In genomic region chrX:11996489-11996888, GRCm38 (mm10) we compare ENCODE assay signal across 24 mouse cellular contexts.
A peak's percentile ranks its signal among the peaks of the same experiment; 100 is the strongest.
DNase-seq lines count a peak whose midpoint lies in the region; ATAC-seq and TF ChIP-seq lines count a peak whose summit lies in the region.
"Had no signal": no experiment of that assay in that cellular context is flagged by ENCODE, and none has a peak within 500 bp of the region (broad histone marks: within the 10 kb centered on the region; RNA-seq: fewer than 3 reads in every experiment).

No protein-coding gene starts in this region.

- H3K79me2 ChIP-seq in heart, adult 2 months (replicated peaks; ENCODE audit: control insufficient read depth, insufficient read depth, low read length) = no peaks in the 10 kb centered on the region

- H3K9me3 ChIP-seq in heart, embryonic 10.5 days = no peaks in the 10 kb centered on the region
- no peaks in the 10 kb centered on the region for H3K9me3 ChIP-seq in liver, embryonic 12.5 days (replicated peaks)
- H3K9me3 ChIP-seq in liver, embryonic 11.5 days (ENCODE audit: control insufficient read depth, low read length) = no peaks in the 10 kb centered on the region
- H3K9me3 ChIP-seq in liver, embryonic 14.5 days (ENCODE audit: control insufficient read depth, low read length) = no peaks in the 10 kb centered on the region
- H3K9me3 ChIP-seq: forebrain, embryonic 10.5 days; forebrain, embryonic 13.5 days; heart, embryonic 12.5 days; heart, embryonic 15.5 days; hindbrain, embryonic 10.5 days; hindbrain, embryonic 13.5 days had no signal

- no peaks in the 10 kb centered on the region for H3K36me3 ChIP-seq in heart, adult 2 months (ENCODE audit: control insufficient read depth, insufficient read depth, low read length)
- H3K36me3 ChIP-seq in heart, embryonic 10.5 days = no peaks in the 10 kb centered on the region
- H3K36me3 ChIP-seq in liver, embryonic 12.5 days = no peaks in the 10 kb centered on the region
- no peaks in the 10 kb centered on the region for H3K36me3 ChIP-seq in liver, embryonic 11.5 days (ENCODE audit: control insufficient read depth, insufficient read depth, low read length)
- no peaks in the 10 kb centered on the region for H3K36me3 ChIP-seq in liver, embryonic 14.5 days (replicated peaks; ENCODE audit: control insufficient read depth, insufficient read depth, low read depth)
- H3K36me3 ChIP-seq: forebrain, embryonic 10.5 days; heart, embryonic 12.5 days; heart, embryonic 15.5 days; hindbrain, embryonic 10.5 days; hindbrain, embryonic 13.5 days had no signal

- no peaks in the 10 kb centered on the region for H3K27me3 ChIP-seq in heart, adult 2 months (ENCODE audit: control insufficient read depth, insufficient read depth, low read length)
- H3K27me3 ChIP-seq in heart, embryonic 10.5 days (ENCODE audit: insufficient read depth, poor library complexity, severe bottlenecking) = peaks cover 69% of the 10 kb centered on the region
- peaks cover 36% of the 10 kb centered on the region for H3K27me3 ChIP-seq in liver, embryonic 12.5 days (replicated peaks)
- H3K27me3 ChIP-seq in liver, embryonic 11.5 days (replicated peaks; ENCODE audit: control insufficient read depth, insufficient read depth, low read length) = peaks cover 34% of the 10 kb centered on the region
- peaks cover 3% of the 10 kb centered on the region; the same call in 1 of the 2 replicates for H3K27me3 ChIP-seq in liver, embryonic 14.5 days (ENCODE audit: control insufficient read depth, insufficient read depth, low read length)

- H3K4me2 ChIP-seq in liver, embryonic 12.5 days = no peak overlapping the region
- no peak overlapping the region for H3K4me2 ChIP-seq in liver, embryonic 11.5 days
- no peak overlapping the region for H3K4me2 ChIP-seq in liver, embryonic 14.5 days (ENCODE audit: low read depth)
- H3K4me2 ChIP-seq: forebrain, embryonic 13.5 days; heart, embryonic 12.5 days; heart, embryonic 15.5 days; hindbrain, embryonic 13.5 days had no signal

- no peak for DNase-seq in heart, adult 2 months
- no peak for DNase-seq in heart, embryonic 10.5 days (ENCODE audit: low spot score)
- no peak for DNase-seq in liver, embryonic 11.5 days (ENCODE audit: low spot score)
- no peak for DNase-seq in liver, embryonic 14.5 days (ENCODE audit: low read depth in 3 of 3, low spot score in 3 of 3)
- DNase-seq in left cerebral cortex, adult 18-20 months (ENCODE audit: low spot score in 2 of 2) = no peak
- DNase-seq in lung, postnatal 36 days = no peak
- DNase-seq: adrenal gland, postnatal 25 days; cerebellum, adult 18-20 months; cerebellum, adult 9-10 months; gastrocnemius, postnatal 10 days; gastrocnemius, postnatal 36 days; heart, postnatal 10 days; heart, postnatal 36 days had no signal

- TF ChIP-seq POLR2A in heart, adult 2 months (IDR thresholded peaks at IDR 0.05; ENCODE audit: insufficient read depth, low read depth, low read length) = no peak

- no peaks in the 10 kb centered on the region for H3K4me1 ChIP-seq in heart, adult 2 months (ENCODE audit: control insufficient read depth, insufficient read depth, low read length)
- peaks cover 33% of the 10 kb centered on the region for H3K4me1 ChIP-seq in heart, embryonic 10.5 days
- H3K4me1 ChIP-seq in liver, embryonic 12.5 days = peaks cover 88% of the 10 kb centered on the region
- H3K4me1 ChIP-seq in liver, embryonic 11.5 days (replicated peaks; ENCODE audit: control insufficient read depth, insufficient read depth, low read length) = peaks cover 27% of the 10 kb centered on the region
- H3K4me1 ChIP-seq in liver, embryonic 14.5 days (replicated peaks; ENCODE audit: control insufficient read depth in 2 of 2, insufficient read depth in 2 of 2, low read length in 1 of 2) = peaks cover 26 to 54% of the 10 kb centered on the region in 2 experiments

- no peak overlapping the region for H3K4me3 ChIP-seq in heart, adult 2 months
- H3K4me3 ChIP-seq in heart, embryonic 10.5 days = no peak overlapping the region
- H3K4me3 ChIP-seq in liver, embryonic 12.5 days = no peak overlapping the region
- no peak overlapping the region for H3K4me3 ChIP-seq in liver, embryonic 11.5 days (ENCODE audit: low read depth, low read length)
- no peak overlapping the region for H3K4me3 ChIP-seq in liver, embryonic 14.5 days (ENCODE audit: insufficient read depth in 1 of 2, low read depth in 2 of 2, low read length in 2 of 2)
- H3K4me3 ChIP-seq: forebrain, embryonic 10.5 days; forebrain, embryonic 13.5 days; heart, embryonic 12.5 days; heart, embryonic 15.5 days; hindbrain, embryonic 10.5 days; hindbrain, embryonic 13.5 days had no signal

- ATAC-seq in liver, embryonic 12.5 days = no peak
- ATAC-seq in liver, embryonic 11.5 days (replicated peaks; ENCODE audit: low FRiP score) = no peak
- no peak for ATAC-seq in liver, embryonic 14.5 days (ENCODE audit: insufficient read depth)
- ATAC-seq: activated CD4-positive, CD25-positive, alpha-beta regulatory T cell, adult 4 months; CD4-positive, CD25-positive, alpha-beta regulatory T cell, adult 4 months; forebrain, embryonic 13.5 days; forebrain, embryonic 16.5 days; hindbrain, embryonic 16.5 days had no signal

- intact Hi-C loops in heart, adult 2 months (cut with DNase I) = no loop called here

- 60% methylated on average over 8 of the region's 8 CpGs for WGBS in heart, adult 2 months
- WGBS in heart, embryonic 10.5 days = 32% methylated on average over 8 of the region's 8 CpGs
- 23% methylated on average over 8 of the region's 8 CpGs for WGBS in liver, embryonic 12.5 days (ENCODE audit: insufficient replicate concordance)
- 32% methylated on average over 8 of the region's 8 CpGs for WGBS in liver, embryonic 11.5 days
- WGBS in liver, embryonic 14.5 days (ENCODE audit: insufficient replicate concordance) = 19% methylated on average over 8 of the region's 8 CpGs

- H3K27ac ChIP-seq in heart, adult 2 months = no peak overlapping the region
- H3K27ac ChIP-seq in heart, embryonic 10.5 days = no peak overlapping the region
- peak overlapping the region; percentile 89; the same call in 1 of the 2 replicates for H3K27ac ChIP-seq in liver, embryonic 12.5 days
- no peak overlapping the region; the same call in 1 of the 2 replicates for H3K27ac ChIP-seq in liver, embryonic 11.5 days (ENCODE audit: low read depth, low read length)
- peak overlapping the region; percentile 61 for H3K27ac ChIP-seq in liver, embryonic 14.5 days
- H3K27ac ChIP-seq: forebrain, embryonic 10.5 days; forebrain, embryonic 13.5 days; heart, embryonic 15.5 days; hindbrain, embryonic 10.5 days; hindbrain, embryonic 13.5 days had no signal

- TF ChIP-seq CTCF in heart, adult 2 months (IDR thresholded peaks at IDR 0.05) = peak; percentile 17; the same call in 1 of the 2 replicates
- no peak for TF ChIP-seq CTCF in liver, embryonic 14.5 days (IDR thresholded peaks at IDR 0.05; ENCODE audit: low read depth)

- H3K9ac ChIP-seq in heart, adult 2 months (ENCODE audit: low read depth, low read length) = no peak overlapping the region
- H3K9ac ChIP-seq in liver, embryonic 12.5 days = no peak overlapping the region
- no peak overlapping the region for H3K9ac ChIP-seq in liver, embryonic 11.5 days (ENCODE audit: low read depth, low read length)
- H3K9ac ChIP-seq in liver, embryonic 14.5 days (replicated peaks) = peak overlapping the region; percentile 2; the same call in 1 of the 2 replicates
- H3K9ac ChIP-seq: forebrain, embryonic 13.5 days; heart, embryonic 12.5 days; heart, embryonic 15.5 days; hindbrain, embryonic 13.5 days had no signal

- no peak for TF ChIP-seq EP300 in heart, adult 2 months (IDR thresholded peaks at IDR 0.05; ENCODE audit: insufficient read depth, low read depth, low read length)
- no peak for TF ChIP-seq EP300 in liver, embryonic 14.5 days (IDR thresholded peaks at IDR 0.05; ENCODE audit: low read depth)

Comparison
In these comparisons a context has a peak if more than half of its experiments do, and no peak if none do; other contexts are left out.
1. H3K27ac ChIP-seq: peak in liver, embryonic 12.5 days (single experiment) and liver, embryonic 14.5 days (single experiment); none in heart, adult 2 months (single experiment), heart, embryonic 10.5 days (single experiment) and liver, embryonic 11.5 days (single experiment).